Mouse (Mus musculus) kidney, postnatal 4 days (tissue): ENCODE data around the gene Morc2b.
"Not testable (repeated sequence)": the region's sequence is repeated elsewhere in the genome, so short reads cannot be mapped to it uniquely, and the experiment has no call there.

Experiments
- DNase-seq, 2 experiments: peaks; one replicate each; pipeline ENCODE4 v3.0.0; 2021; ENCODE audit warnings: mixed read lengths in 2 of 2

Morc2b gene

GRCm38 (mm10) chr17:33139261-33139820 lies at the start of gene Morc2b:
Gene Morc2b (minus strand): TSS chr17:33139683.
- no peak for DNase-seq

DNA sequence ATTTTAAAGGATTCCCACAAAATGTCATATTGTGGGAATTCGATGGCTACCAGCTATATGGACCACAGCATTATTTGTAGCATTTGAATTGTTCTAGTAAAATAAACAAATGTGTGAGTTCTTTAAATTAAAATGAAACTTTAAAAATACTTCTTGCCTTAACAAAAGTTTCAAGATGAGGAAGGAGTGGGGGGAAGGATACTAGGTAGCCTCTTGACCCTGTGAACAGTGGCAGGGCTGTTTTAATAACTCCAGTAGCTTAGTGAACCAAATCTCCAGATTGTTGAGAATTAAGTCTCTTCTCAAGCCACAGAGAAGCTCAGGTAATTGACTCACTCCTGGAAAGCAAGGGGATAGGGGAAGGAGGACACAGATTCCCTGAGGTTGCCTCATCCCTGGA lies 28.7 kb upstream of the Morc2b start, which contains the start of gene Olfr55:
TSS of gene Olfr55 (plus strand) at position 301 of the 400 bp plus-strand sequence.
- not testable (repeated sequence) for DNase-seq

GRCm38 (mm10) chr17:33126257-33126656 lies 13.2 kb downstream of the Morc2b start:
- no peak for DNase-seq

- no peak for DNase-seq
Measured at GRCm38 (mm10) chr17:33124546-33124945, 14.9 kb downstream of the Morc2b start.

DNA sequence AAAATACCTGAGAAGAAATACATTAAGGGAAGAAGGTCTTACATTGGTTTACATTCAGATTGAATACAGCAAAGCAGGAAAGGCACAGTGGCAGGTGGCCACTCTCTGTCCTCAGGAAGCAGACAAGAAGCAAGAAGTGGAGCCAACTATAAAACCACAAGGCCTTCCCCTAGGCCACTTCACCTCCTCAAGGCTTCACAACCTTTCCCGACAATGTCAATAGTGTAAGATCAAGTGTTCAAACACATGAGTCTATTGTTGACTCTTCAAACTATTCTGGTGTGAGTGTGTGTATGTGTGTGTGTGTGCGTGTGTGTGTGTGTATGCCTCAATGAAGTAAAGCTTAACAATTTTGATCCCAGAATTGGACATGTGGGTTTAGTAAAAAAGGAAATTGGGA lies 42.1 kb downstream of the Morc2b start:
- DNase-seq = no peak

DNA sequence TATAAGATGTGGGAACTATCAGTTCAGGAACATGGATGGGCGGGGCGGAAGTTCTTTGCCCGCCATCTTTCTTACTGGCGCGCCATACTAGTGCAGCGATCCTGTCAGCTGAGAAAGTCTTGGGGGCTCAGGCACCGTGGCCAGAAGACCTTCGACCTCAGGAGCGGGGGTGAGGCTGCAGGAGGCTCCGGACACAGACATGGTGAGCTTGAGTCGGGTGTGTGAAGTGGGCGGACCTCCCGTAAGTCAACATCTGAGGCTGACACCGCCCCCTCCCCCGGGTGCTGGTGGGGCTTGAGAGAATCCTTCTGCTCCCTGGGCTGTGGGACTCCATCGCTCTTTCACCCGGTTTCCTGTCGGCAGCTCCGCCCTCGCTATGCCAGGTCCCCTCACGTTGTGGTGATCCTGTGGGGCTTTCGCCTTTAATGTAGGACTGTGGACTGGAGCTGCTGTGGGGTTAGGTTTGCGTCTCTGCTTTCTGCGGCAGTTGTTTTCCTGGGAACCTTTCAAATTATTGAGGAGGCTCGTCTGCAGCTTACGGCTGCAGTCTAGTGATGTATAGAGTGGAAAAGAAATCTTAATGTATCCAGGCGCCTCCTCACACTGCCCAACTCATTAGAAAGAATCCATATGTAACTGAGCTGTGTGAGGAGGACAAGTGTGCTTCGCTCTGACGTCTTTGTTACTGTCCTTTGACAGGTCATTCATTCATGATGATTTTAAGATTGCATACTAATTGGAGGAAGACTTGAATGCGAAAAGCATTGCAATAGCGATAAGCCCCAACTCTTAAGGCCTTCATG lies 46.9 kb downstream of the Morc2b start:
- peak; percentile 91 to 94 for DNase-seq

DNA sequence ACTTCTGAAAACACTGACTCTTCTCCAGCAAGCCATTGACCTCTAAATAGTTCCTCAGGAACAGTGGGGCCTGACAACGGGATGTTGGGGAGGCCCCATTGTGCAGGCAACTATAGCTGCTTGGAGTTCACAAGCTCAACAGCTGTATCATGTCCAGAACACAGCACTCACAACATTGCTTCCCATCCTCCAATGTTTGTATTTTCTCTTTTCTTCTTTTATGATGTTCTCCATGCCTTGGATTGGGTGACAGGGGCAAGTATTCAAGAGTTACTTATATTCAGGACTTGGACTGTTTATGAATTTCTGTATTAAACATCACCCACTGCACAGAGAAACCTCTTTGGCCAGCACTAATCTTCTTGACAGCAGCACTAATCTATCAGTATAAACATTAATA lies 47.9 kb downstream of the Morc2b start:
- peak; percentile 4 to 16 for DNase-seq

GRCm38 (mm10) chr17:33089220-33089949 lies 50.1 kb downstream of the Morc2b start, which contains the start of gene Zfp563:
Gene Zfp563 (plus strand): TSS chr17:33089310.
- peak; percentile 94 to 96 for DNase-seq

DNA sequence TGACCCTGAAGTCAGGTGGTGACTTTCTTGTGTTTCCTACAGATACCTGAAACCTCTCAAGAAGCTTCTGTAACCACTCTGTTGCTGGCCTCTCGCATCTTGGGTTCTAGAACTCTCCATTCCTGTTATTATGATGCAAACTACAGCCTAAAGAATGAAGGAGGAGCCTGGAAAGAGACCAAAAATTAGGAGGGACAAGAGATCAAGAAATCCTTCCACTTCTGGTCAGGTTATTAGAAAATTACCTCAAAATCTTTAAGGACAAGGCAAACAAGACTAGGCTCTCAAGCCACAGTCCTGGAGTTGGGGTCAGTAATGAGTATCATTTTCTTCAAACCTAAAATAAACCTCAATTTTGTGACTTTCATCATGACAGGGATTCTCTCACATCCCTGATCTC lies 71.5 kb downstream of the Morc2b start, which contains the start of gene 4921501E09Rik:
TSS of gene 4921501E09Rik (minus strand) at position 101 of the 400 bp plus-strand sequence.
- DNase-seq = no peak
